Mouse (Mus musculus) ES-E14 (cell line): ENCODE data around the gene Usp12.

Experiments used
- MAFK ChIP-seq: IDR thresholded peaks from 2 replicates; pipeline ENCODE4 v1.6.1; 2014; ENCODE audit warnings: mild to moderate bottlenecking, low read depth, low read length, inconsistent platforms; ENCODE audit not compliant: insufficient read depth
- ZNF384 ChIP-seq: IDR thresholded peaks from 2 replicates; pipeline ENCODE4 v1.6.1; 2012; ENCODE audit warnings: low read depth, low read length, inconsistent platforms

GRCm38 (mm10) chr5:146795728-146796127 is 922 bp upstream of the Usp12 start:
- TF ChIP-seq ZNF384 (no peak), MAFK (no peak)
